Comparison of ENCODE assay signal across 22 mouse cellular contexts in genomic region chr10:110658153-110658695, GRCm38 (mm10).
A peak's percentile ranks its signal among the peaks of the same experiment; 100 is the strongest.
DNase-seq lines count a peak whose midpoint lies in the region; ATAC-seq and TF ChIP-seq lines count a peak whose summit lies in the region.
"Had no signal": no experiment of that assay in that cellular context is flagged by ENCODE, and none has a peak within 500 bp of the region (broad histone marks: within the 10 kb centered on the region; RNA-seq: fewer than 3 reads in every experiment).

No protein-coding gene starts in this region.

- no peak overlapping the region for H3K4me2 ChIP-seq in forebrain, embryonic 15.5 days (replicated peaks)
- H3K4me2 ChIP-seq in forebrain, embryonic 11.5 days (ENCODE audit: low read depth, low read length, severe bottlenecking): no peak overlapping the region
- no peak overlapping the region for H3K4me2 ChIP-seq in forebrain, postnatal 0 days (ENCODE audit: low read depth)
- H3K4me2 ChIP-seq in liver, embryonic 11.5 days: no peak overlapping the region
- H3K4me2 ChIP-seq: embryonic facial prominence, embryonic 15.5 days; heart, embryonic 12.5 days; hindbrain, embryonic 12.5 days had no signal

- H3K9me3 ChIP-seq in forebrain, embryonic 15.5 days: no peaks in the 10 kb centered on the region
- H3K9me3 ChIP-seq in forebrain, embryonic 11.5 days (ENCODE audit: control insufficient read depth, low read length): no peaks in the 10 kb centered on the region
- no peaks in the 10 kb centered on the region for H3K9me3 ChIP-seq in forebrain, postnatal 0 days (ENCODE audit: low read length)
- H3K9me3 ChIP-seq in liver, embryonic 11.5 days (ENCODE audit: control insufficient read depth, low read length): no peaks in the 10 kb centered on the region
- H3K9me3 ChIP-seq: embryonic facial prominence, embryonic 15.5 days; heart, embryonic 12.5 days; hindbrain, embryonic 12.5 days had no signal

- WGBS in forebrain, embryonic 15.5 days: 29% methylated on average over 4 of the region's 4 CpGs
- WGBS in forebrain, embryonic 11.5 days: 90% methylated on average over 4 of the region's 4 CpGs
- WGBS in forebrain, postnatal 0 days: 36% methylated on average over 4 of the region's 4 CpGs
- WGBS in liver, embryonic 11.5 days: 84% methylated on average over 4 of the region's 4 CpGs

- H3K9ac ChIP-seq in forebrain, embryonic 15.5 days (replicated peaks): no peak overlapping the region
- H3K9ac ChIP-seq in forebrain, embryonic 11.5 days (ENCODE audit: low read length): no peak overlapping the region
- H3K9ac ChIP-seq in forebrain, postnatal 0 days: no peak overlapping the region
- no peak overlapping the region for H3K9ac ChIP-seq in liver, embryonic 11.5 days (ENCODE audit: low read depth, low read length)
- H3K9ac ChIP-seq: embryonic facial prominence, embryonic 15.5 days; heart, embryonic 12.5 days; hindbrain, embryonic 12.5 days had no signal

- peak; percentile 9 to 23 for DNase-seq in cerebellum, postnatal 14 days
- no peak for DNase-seq in cerebellum, adult 9-11 months
- DNase-seq in forebrain, embryonic 11.5 days (ENCODE audit: low spot score): no peak
- DNase-seq in Muller cell, postnatal 12 days (ENCODE audit: inconsistent ontology term): peak; percentile 81
- DNase-seq in forebrain, postnatal 0 days: peak; percentile 5
- no peak for DNase-seq in liver, embryonic 11.5 days (ENCODE audit: low spot score)
- DNase-seq: adrenal gland, postnatal 14 days; cerebellum, adult 2 months; cerebellum, postnatal 36 days; gastrocnemius, adult 2 months; gastrocnemius, postnatal 25 days; heart, postnatal 4 days had no signal

- no peak overlapping the region for H3K27ac ChIP-seq in forebrain, embryonic 15.5 days (replicated peaks)
- no peak overlapping the region for H3K27ac ChIP-seq in forebrain, embryonic 11.5 days (ENCODE audit: low read depth, low read length)
- H3K27ac ChIP-seq in forebrain, postnatal 0 days (ENCODE audit: low read depth, low read length): no peak overlapping the region
- no peak overlapping the region for H3K27ac ChIP-seq in liver, embryonic 11.5 days (ENCODE audit: low read depth, low read length)
- H3K27ac ChIP-seq: embryonic facial prominence, embryonic 15.5 days; gastrocnemius, adult 2 months; hindbrain, embryonic 12.5 days had no signal

- ATAC-seq in forebrain, embryonic 15.5 days (replicated peaks): peak; percentile 73; the same call in 1 of the 2 replicates
- ATAC-seq in forebrain, embryonic 11.5 days (replicated peaks; ENCODE audit: low FRiP score): no peak
- ATAC-seq in forebrain, postnatal 0 days: no peak
- no peak for ATAC-seq in liver, embryonic 11.5 days (replicated peaks; ENCODE audit: low FRiP score)
- ATAC-seq: activated CD4-positive, CD25-positive, alpha-beta regulatory T cell, adult 4 months; hindbrain, embryonic 16.5 days; inflammation-experienced regulatory T-cells, adult 6 months; intestine, postnatal 0 days; Patski had no signal

- no peak for TF ChIP-seq CTCF in forebrain, postnatal 0 days (IDR thresholded peaks at IDR 0.05; ENCODE audit: low read depth)

- H3K27me3 ChIP-seq in forebrain, embryonic 15.5 days: no peaks in the 10 kb centered on the region
- no peaks in the 10 kb centered on the region for H3K27me3 ChIP-seq in forebrain, embryonic 11.5 days (ENCODE audit: control insufficient read depth, insufficient read depth, low read length)
- no peaks in the 10 kb centered on the region for H3K27me3 ChIP-seq in forebrain, postnatal 0 days (ENCODE audit: insufficient read depth, low read length)
- no peaks in the 10 kb centered on the region for H3K27me3 ChIP-seq in liver, embryonic 11.5 days (replicated peaks; ENCODE audit: control insufficient read depth, insufficient read depth, low read length)
- H3K27me3 ChIP-seq: embryonic facial prominence, embryonic 15.5 days; heart, embryonic 12.5 days; hindbrain, embryonic 12.5 days had no signal

- H3K36me3 ChIP-seq in forebrain, embryonic 15.5 days: no peaks in the 10 kb centered on the region
- no peaks in the 10 kb centered on the region for H3K36me3 ChIP-seq in forebrain, embryonic 11.5 days (ENCODE audit: control insufficient read depth, insufficient read depth, low read length)
- H3K36me3 ChIP-seq in forebrain, postnatal 0 days (ENCODE audit: insufficient read depth): no peaks in the 10 kb centered on the region
- no peaks in the 10 kb centered on the region for H3K36me3 ChIP-seq in liver, embryonic 11.5 days (ENCODE audit: control insufficient read depth, insufficient read depth, low read length)
- H3K36me3 ChIP-seq: embryonic facial prominence, embryonic 15.5 days; heart, embryonic 12.5 days; hindbrain, embryonic 12.5 days had no signal

- H3K4me1 ChIP-seq in forebrain, embryonic 15.5 days: peaks cover 9% of the 10 kb centered on the region
- H3K4me1 ChIP-seq in forebrain, embryonic 11.5 days (replicated peaks; ENCODE audit: control insufficient read depth, insufficient read depth, low read length): no peaks in the 10 kb centered on the region
- H3K4me1 ChIP-seq in forebrain, postnatal 0 days (ENCODE audit: insufficient read depth): no peaks in the 10 kb centered on the region
- H3K4me1 ChIP-seq in liver, embryonic 11.5 days (replicated peaks; ENCODE audit: control insufficient read depth, insufficient read depth, low read length): no peaks in the 10 kb centered on the region
- H3K4me1 ChIP-seq: embryonic facial prominence, embryonic 15.5 days; heart, embryonic 12.5 days; hindbrain, embryonic 12.5 days had no signal

- H3K4me3 ChIP-seq in forebrain, embryonic 15.5 days: no peak overlapping the region
- H3K4me3 ChIP-seq in forebrain, embryonic 11.5 days (ENCODE audit: low read depth, low read length): no peak overlapping the region
- no peak overlapping the region for H3K4me3 ChIP-seq in forebrain, postnatal 0 days (ENCODE audit: low read depth, low read length)
- H3K4me3 ChIP-seq in liver, embryonic 11.5 days (ENCODE audit: low read depth, low read length): no peak overlapping the region
- H3K4me3 ChIP-seq: embryonic facial prominence, embryonic 15.5 days; erythroblast, embryonic 14.5 days; gastrocnemius, adult 2 months; heart, embryonic 12.5 days; hindbrain, embryonic 12.5 days had no signal

Comparison
In these comparisons a context has a peak if more than half of its experiments do, and no peak if none do; other contexts are left out.
1. DNase-seq: peak in cerebellum, postnatal 14 days (2 of 2), Muller cell, postnatal 12 days (single experiment) and forebrain, postnatal 0 days (single experiment); none in cerebellum, adult 9-11 months (single experiment), forebrain, embryonic 11.5 days (single experiment) and liver, embryonic 11.5 days (single experiment).